Mouse (Mus musculus) adrenal gland, adult 2 months (tissue): ENCODE results near the gene Pofut1. TPM values are rescaled to one million over a fixed set of nuclear protein-coding genes. Genes with fewer than 3 reads are reported as not detected.

Source experiments
- DNase-seq: peaks from one replicate; pipeline ENCODE4 v3.0.0; 2021
- polyA plus RNA-seq: library from polyadenylated mRNA; depleted of rRNA; stranded (reverse); fragments of >200 nt; gene quantifications from 2 replicates; pipeline ENCODE4 v1.2.3, GENCODE M21; 2012; rRNA removed
- total RNA-seq, 2 experiments: library from RNA; stranded (reverse); gene quantifications; 2 replicates each; pipeline ENCODE4 v1.2.3; 2021

Gene Pofut1
- total and polyA plus RNA-seq, 3 experiments: 46.5 to 57.0 (median 47.6) TPM

GRCm38 (mm10) chr2:153290938-153291928 lies 49.9 kb downstream of the Pofut1 start, which contains the start of gene Kif3b:
TSS of gene Kif3b (plus strand) at chr2:153291413.
- DNase-seq: peak; percentile 93

GRCm38 (mm10) chr2:153292305-153292861 lies 51.0 kb downstream of the Pofut1 start:
- peak; percentile 17 for DNase-seq

- DNase-seq: no peak
Measured at GRCm38 (mm10) chr2:153295196-153295595, 53.9 kb downstream of the Pofut1 start.

- DNase-seq: no peak
Measured at GRCm38 (mm10) chr2:153297771-153298170, 56.4 kb downstream of the Pofut1 start.

DNA sequence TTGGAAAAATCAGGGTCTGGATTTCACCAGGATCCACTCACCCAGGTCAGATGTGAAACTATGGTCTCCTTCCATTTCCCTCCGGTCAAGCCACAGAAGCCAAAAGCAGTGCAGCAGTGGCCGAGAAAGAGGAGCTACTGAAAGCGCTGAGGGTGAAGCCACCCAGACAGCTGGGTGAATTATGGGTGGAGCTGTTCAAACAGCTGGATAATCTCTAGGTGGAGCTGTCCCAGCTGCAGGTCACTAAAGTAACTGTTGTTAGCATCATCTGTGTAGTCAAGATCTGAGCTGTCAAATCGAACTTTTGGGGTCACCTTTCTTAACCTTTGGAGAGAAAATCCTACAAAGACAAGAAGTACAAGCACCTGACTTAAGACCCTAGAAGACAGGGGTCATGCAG lies 57.1 kb downstream of the Pofut1 start:
- DNase-seq: no peak

GRCm38 (mm10) chr2:153298863-153299262 lies 57.5 kb downstream of the Pofut1 start:
- DNase-seq: no peak

DNA sequence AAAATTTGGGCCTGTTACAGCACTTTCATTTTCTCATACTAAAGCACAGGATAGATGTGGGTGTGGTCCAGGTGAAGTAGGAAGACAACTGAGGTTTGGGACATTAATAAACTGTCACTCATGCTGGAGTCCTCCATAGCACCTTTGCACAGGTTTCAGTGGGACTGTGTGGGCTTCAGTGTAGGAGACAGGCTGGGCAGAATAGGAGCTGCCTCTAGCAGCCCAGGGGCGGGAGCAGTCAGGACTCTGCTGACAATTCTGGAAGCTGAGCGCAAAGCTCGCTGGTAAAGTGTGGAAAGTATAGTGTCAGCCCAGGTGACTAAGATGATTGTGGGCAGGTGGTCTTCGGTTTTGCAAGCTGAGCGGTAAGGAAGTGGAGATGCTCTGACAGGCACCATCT lies 59.8 kb downstream of the Pofut1 start:
- DNase-seq: no peak

GRCm38 (mm10) chr2:153305240-153305639 lies 63.9 kb downstream of the Pofut1 start:
- DNase-seq: peak; percentile 90

GRCm38 (mm10) chr2:153308586-153308985 lies 67.3 kb downstream of the Pofut1 start:
- no peak for DNase-seq

- DNase-seq: no peak
Measured at GRCm38 (mm10) chr2:153309106-153309505, 67.8 kb downstream of the Pofut1 start.

DNA sequence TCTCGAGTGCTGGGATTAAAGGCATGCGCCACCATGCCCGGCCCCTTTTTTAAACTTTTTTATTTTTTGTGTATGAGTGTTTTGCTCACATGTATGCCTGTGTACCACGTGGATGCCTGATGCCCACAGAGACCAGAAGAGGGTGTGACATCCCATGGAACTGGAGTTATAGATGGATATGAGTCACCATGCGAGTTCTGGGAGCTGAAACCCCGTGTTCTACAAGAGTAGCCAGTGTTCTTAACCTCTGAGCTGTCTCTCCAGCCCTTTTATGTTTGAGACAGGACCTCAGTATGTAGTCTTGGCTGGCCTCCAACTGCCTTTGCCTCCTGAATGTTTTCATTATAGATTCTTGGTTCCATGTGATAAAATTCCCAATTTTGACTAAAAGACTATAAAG lies 68.9 kb downstream of the Pofut1 start:
- DNase-seq: no peak

- no peak for DNase-seq
Measured at GRCm38 (mm10) chr2:153312884-153313283, 71.6 kb downstream of the Pofut1 start.

- no peak for DNase-seq
Measured at GRCm38 (mm10) chr2:153318408-153318807, 77.1 kb downstream of the Pofut1 start.

GRCm38 (mm10) chr2:153319036-153319643 lies 77.8 kb downstream of the Pofut1 start:
- no peak for DNase-seq

Other genes with a start within 250 kb of the Pofut1 start
- gene Pdrg1, start 226.1 kb upstream of the Pofut1 start, total RNA-seq: 100 to 1,000 TPM; 146 to 245 TPM
- 53.5 and 58.0 TPM in 2 replicates for gene Pdrg1, start 226.1 kb upstream of the Pofut1 start, polyA plus RNA-seq
- 1 to 10 TPM in 1 of 2 experiments, under 1 TPM in 1; 0.49 to 1.0 TPM for gene Xkr7, start 209.7 kb upstream of the Pofut1 start, total RNA-seq
- 1.0 and 1.6 TPM in 2 replicates for gene Xkr7, start 209.7 kb upstream of the Pofut1 start, polyA plus RNA-seq
- gene Ccm2l, start 175.6 kb upstream of the Pofut1 start, total RNA-seq: 10 to 100 TPM; 12.7 to 15.3 TPM
- gene Ccm2l, start 175.6 kb upstream of the Pofut1 start, polyA plus RNA-seq: 37.1 and 49.1 TPM in 2 replicates
- 1 to 10 TPM; 3.1 to 4.6 TPM for gene Hck, start 133.1 kb upstream of the Pofut1 start, total RNA-seq
- 4.2 and 4.7 TPM in 2 replicates for gene Hck, start 133.1 kb upstream of the Pofut1 start, polyA plus RNA-seq
- gene Tm9sf4, start 80.2 kb upstream of the Pofut1 start, total RNA-seq: 100 to 1,000 TPM; 104 to 121 TPM
- gene Tm9sf4, start 80.2 kb upstream of the Pofut1 start, polyA plus RNA-seq: 40.8 and 66.2 TPM in 2 replicates
- 1 to 10 TPM; 1.9 to 3.9 TPM for gene Tspyl3, start 16.1 kb upstream of the Pofut1 start, total RNA-seq
- 3.6 and 4.0 TPM in 2 replicates for gene Tspyl3, start 16.1 kb upstream of the Pofut1 start, polyA plus RNA-seq
- 1 to 10 TPM; 8.2 to 9.3 TPM for gene Plagl2, start 107 bp upstream of the Pofut1 start, total RNA-seq
- 3.7 and 5.2 TPM in 2 replicates for gene Plagl2, start 107 bp upstream of the Pofut1 start, polyA plus RNA-seq
- 10 to 100 TPM; 26.3 to 29.5 TPM for gene Kif3b, start 49.9 kb downstream of the Pofut1 start, total RNA-seq
- gene Kif3b, start 49.9 kb downstream of the Pofut1 start, polyA plus RNA-seq: 3.7 and 4.3 TPM in 2 replicates
- 10 to 100 TPM; 20.5 to 24.7 TPM for gene Asxl1, start 104.3 kb downstream of the Pofut1 start, total RNA-seq
- gene Asxl1, start 104.3 kb downstream of the Pofut1 start, polyA plus RNA-seq: 7.3 and 7.5 TPM in 2 replicates